Mouse (Mus musculus) lung, postnatal 0 days (tissue): Measurements from ENCODE around the gene Asic2. TPM values are rescaled to one million over a fixed set of nuclear protein-coding genes. Genes with fewer than 3 reads are reported as not detected.

Source experiments
- ATAC-seq: fragments of 200-750 bp; cut with Nextera tagmentation; 2 replicates; pipeline ENCODE4 v1.8.0; 2017; ENCODE audit warnings: moderate library complexity
- DNase-seq: peaks from one replicate; pipeline ENCODE4 v3.0.0-alpha.2; 2016; ENCODE audit warnings: low spot score
- H3K27ac ChIP-seq: fragments of 300-500 bp; sonication (generic); 2 replicates; pipeline ENCODE4 v1.5.1; 2014; ENCODE audit warnings: antibody characterized with exemption, mild to moderate bottlenecking, low read length, mixed read lengths
- H3K27me3 ChIP-seq: fragments of 300-500 bp; sonication (generic); replicated peaks from 2 replicates; pipeline ENCODE4 v1.6.1; 2014; ENCODE audit warnings: low read length, mixed read lengths; ENCODE audit not compliant: insufficient read depth
- H3K36me3 ChIP-seq: fragments of 300-500 bp; sonication (generic); 2 replicates; pipeline ENCODE4 v1.6.1; 2014; ENCODE audit warnings: low read length, mixed read lengths; ENCODE audit not compliant: insufficient read depth
- H3K4me1 ChIP-seq: fragments of 300-500 bp; sonication (generic); 2 replicates; pipeline ENCODE4 v1.6.1; 2014; ENCODE audit warnings: antibody characterized with exemption, low read depth, low read length, mixed read lengths; ENCODE audit not compliant: insufficient read depth
- H3K4me2 ChIP-seq: fragments of 300-500 bp; sonication (generic); replicated peaks from 2 replicates; pipeline ENCODE4 v1.6.1; 2014; ENCODE audit warnings: low read depth, mild to moderate bottlenecking, low read length, moderate library complexity, mixed read lengths
- H3K4me3 ChIP-seq: fragments of 300-500 bp; sonication (generic); 2 replicates; pipeline ENCODE4 v1.5.1; 2014; ENCODE audit warnings: low read depth, low read length
- H3K9ac ChIP-seq: fragments of 300-500 bp; sonication (generic); replicated peaks from 2 replicates; pipeline ENCODE4 v1.6.1; 2014; ENCODE audit warnings: low read depth, mild to moderate bottlenecking
- H3K9me3 ChIP-seq: fragments of 300-500 bp; sonication (generic); 2 replicates; pipeline ENCODE4 v1.6.1; 2016; ENCODE audit warnings: low read length, mixed read lengths
- CTCF ChIP-seq: IDR thresholded peaks from 2 replicates; pipeline ENCODE4 v1.5.1; 2016; ENCODE audit warnings: antibody characterized with exemption, mild to moderate bottlenecking
- EP300 ChIP-seq: IDR thresholded peaks from 2 replicates; pipeline ENCODE4 v1.6.1; 2016; ENCODE audit warnings: antibody characterized with exemption, mild to moderate bottlenecking, control low read depth
- WGBS: fragments of 180-500 bp; shearing (Covaris S2); extraction: QIAGEN DNeasy Blood & Tissue Kit; methylation state at CpG from one replicate; pipeline ENCODE4 v1.1.7; 2014; 5-methylcytosine and 5-hydroxymethylcytosine counted together
- polyA plus RNA-seq: library from polyadenylated mRNA; unstranded; fragments of >200 nt; fragmentation: Nextera tagmentation; extraction: Ambion mirVana; gene quantifications from 2 replicates; pipeline ENCODE4 v1.2.1, GENCODE M21; 2015

Gene Asic2
- polyA plus RNA-seq, 1 experiment from 2014 or later = 0.06 TPM

GRCm38 (mm10) chr11:80955915-80956314 lies 1012.3 kb downstream of the Asic2 start:
- Histone ChIP-seq H3K9ac (no peak overlapping the region), H3K27me3 (no peaks in the 10 kb centered on the region), H3K4me2 (no peak overlapping the region), H3K9me3 (no peaks in the 10 kb centered on the region), H3K4me3 (no peak overlapping the region), H3K4me1 (no peaks in the 10 kb centered on the region), H3K27ac (no peak overlapping the region), H3K36me3 (no peaks in the 10 kb centered on the region)
- WGBS = 60% methylated on average over 6 of the region's 6 CpGs
- no peak for ATAC-seq
- TF ChIP-seq CTCF (no peak), EP300 (no peak)
- no peak for DNase-seq

- Histone ChIP-seq H3K9me3 (no peaks in the 10 kb centered on the region), H3K36me3 (no peaks in the 10 kb centered on the region), H3K9ac (no peak overlapping the region), H3K4me1 (no peaks in the 10 kb centered on the region), H3K27ac (no peak overlapping the region), H3K4me2 (no peak overlapping the region), H3K27me3 (no peaks in the 10 kb centered on the region), H3K4me3 (no peak overlapping the region)
- no peak for DNase-seq
- WGBS = 72% methylated on average over 8 of the region's 8 CpGs
- TF ChIP-seq CTCF (no peak), EP300 (no peak)
- ATAC-seq = no peak
Observed at GRCm38 (mm10) chr11:80954147-80954546, 1014.1 kb downstream of the Asic2 start.

- Histone ChIP-seq H3K9ac (no peak overlapping the region), H3K4me1 (no peaks in the 10 kb centered on the region), H3K4me2 (no peak overlapping the region), H3K9me3 (no peaks in the 10 kb centered on the region), H3K27ac (no peak overlapping the region), H3K36me3 (no peaks in the 10 kb centered on the region), H3K27me3 (no peaks in the 10 kb centered on the region), H3K4me3 (no peak overlapping the region)
- ATAC-seq = peak; percentile 26; the same call in 1 of the 2 replicates
- peak; percentile 29 for DNase-seq
- WGBS = 59% methylated on average over 11 of the region's 11 CpGs
- TF ChIP-seq CTCF = no peak
- TF ChIP-seq EP300 = 0 out of 2 replicates have a peak, but pooled peaks have one; percentile 26
Observed at GRCm38 (mm10) chr11:80949068-80949738, 1019.1 kb downstream of the Asic2 start.

- Histone ChIP-seq H3K36me3 (no peaks in the 10 kb centered on the region), H3K9me3 (no peaks in the 10 kb centered on the region), H3K9ac (no peak overlapping the region), H3K27ac (no peak overlapping the region), H3K27me3 (no peaks in the 10 kb centered on the region), H3K4me2 (no peak overlapping the region), H3K4me1 (no peaks in the 10 kb centered on the region), H3K4me3 (no peak overlapping the region)
- WGBS = 7% methylated on average over 2 of the region's 2 CpGs
- no peak for DNase-seq
- no peak for TF ChIP-seq CTCF
- no peak for TF ChIP-seq EP300
- no peak for ATAC-seq
Observed at GRCm38 (mm10) chr11:80948103-80948502, 1020.2 kb downstream of the Asic2 start.

GRCm38 (mm10) chr11:80946163-80946562 lies 1022.1 kb downstream of the Asic2 start:
- Histone ChIP-seq H3K9me3 (no peaks in the 10 kb centered on the region), H3K4me2 (no peak overlapping the region), H3K4me3 (no peak overlapping the region), H3K4me1 (no peaks in the 10 kb centered on the region), H3K27me3 (no peaks in the 10 kb centered on the region), H3K36me3 (no peaks in the 10 kb centered on the region), H3K9ac (no peak overlapping the region), H3K27ac (no peak overlapping the region)
- no peak for DNase-seq
- 71% methylated on average over 6 of the region's 6 CpGs for WGBS
- no peak for ATAC-seq
- TF ChIP-seq CTCF = no peak
- TF ChIP-seq EP300 = no peak

GRCm38 (mm10) chr11:80923286-80923951 lies 1044.8 kb downstream of the Asic2 start:
- TF ChIP-seq EP300 = no peak
- ATAC-seq (no peak), DNase-seq (no peak)
- Histone ChIP-seq H3K4me1 (no peaks in the 10 kb centered on the region), H3K36me3 (no peaks in the 10 kb centered on the region), H3K9ac (no peak overlapping the region), H3K9me3 (no peaks in the 10 kb centered on the region), H3K27ac (no peak overlapping the region), H3K4me3 (no peak overlapping the region), H3K27me3 (no peaks in the 10 kb centered on the region), H3K4me2 (no peak overlapping the region)
- 76% methylated on average over 19 of the region's 19 CpGs for WGBS
